Mouse (Mus musculus): ENCODE data around the gene Lpar2.

Gene Lpar2

GRCm38 (mm10) chr8:69808094-69808863 is 13.9 kb upstream of the Lpar2 start, which contains the start of gene Gmip:
Gene Gmip, plus strand, starts transcription at chr8:69808679.
- DNase-seq, result peak; percentile 84 to 93

GRCm38 (mm10) chr8:69808864-69809403 is 13.3 kb upstream of the Lpar2 start:
- peak in 1 of 2 experiments; percentile 41 for DNase-seq

DNA sequence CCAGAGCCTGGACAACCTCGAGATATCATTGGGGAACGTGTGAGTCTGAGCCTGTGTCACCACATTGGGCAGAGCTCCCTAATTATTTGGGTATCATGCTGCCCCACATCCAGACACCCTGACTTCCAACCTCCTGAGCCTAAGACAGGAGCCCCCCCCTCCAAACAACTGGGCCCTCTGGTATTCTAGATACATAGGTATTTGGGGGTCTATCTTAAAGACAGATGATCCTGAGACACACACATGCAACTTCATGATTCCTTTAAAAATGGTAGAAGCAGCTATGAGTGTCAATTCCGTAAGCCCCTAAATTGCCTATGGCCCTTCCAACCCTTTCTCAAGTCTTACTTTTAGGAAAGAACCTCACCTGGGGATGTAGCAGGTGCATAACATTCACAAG is 12.4 kb upstream of the Lpar2 start:
- DNase-seq, result no peak

GRCm38 (mm10) chr8:69814881-69815280 is 7.3 kb upstream of the Lpar2 start:
- no peak for DNase-seq

DNA sequence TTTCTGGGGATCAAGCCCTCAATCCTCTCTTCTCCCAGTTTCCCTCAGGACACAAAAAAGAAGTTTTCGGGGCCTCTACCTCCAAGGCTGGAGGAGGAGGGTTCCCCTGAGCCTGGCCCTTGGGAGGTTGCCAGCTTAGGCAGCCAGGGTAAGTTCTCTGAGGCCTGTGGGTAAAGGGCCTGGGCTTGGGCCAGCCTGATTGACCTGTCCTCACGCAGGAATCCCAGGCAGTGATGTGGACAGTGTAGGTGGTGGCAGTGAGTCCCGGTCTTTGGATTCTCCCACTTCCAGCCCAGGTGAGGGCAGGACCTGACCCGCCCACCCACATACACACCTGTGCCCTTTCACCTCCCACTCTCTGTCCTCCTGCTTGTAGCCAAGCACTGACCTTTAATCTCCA is 6.8 kb upstream of the Lpar2 start:
- peak; percentile 66 to 74 for DNase-seq

- DNase-seq, result peak; percentile 79 to 87
Observed at GRCm38 (mm10) chr8:69820466-69820865, 1.8 kb upstream of the Lpar2 start.

- peak; percentile 67 to 75 for DNase-seq
Observed at GRCm38 (mm10) chr8:69821971-69822385, 251 bp upstream of the Lpar2 start.

DNA sequence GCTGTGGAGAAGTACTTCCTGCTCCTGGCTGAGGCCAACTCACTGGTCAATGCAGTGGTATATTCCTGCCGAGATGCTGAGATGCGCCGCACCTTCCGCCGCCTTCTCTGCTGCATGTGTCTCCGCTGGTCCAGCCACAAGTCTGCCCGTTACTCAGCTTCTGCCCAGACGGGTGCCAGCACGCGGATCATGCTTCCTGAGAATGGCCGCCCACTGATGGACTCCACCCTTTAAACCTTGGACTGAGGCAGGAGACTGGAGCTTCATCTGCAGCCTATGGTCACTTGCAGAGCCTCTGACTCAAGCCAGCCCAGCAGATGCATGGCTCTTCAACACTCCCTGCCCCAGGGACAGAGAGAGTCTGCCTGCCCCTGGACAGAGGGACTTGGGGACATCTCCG is 4.1 kb downstream of the Lpar2 start:
- peak; percentile 57 to 68 for DNase-seq

- peak; percentile 84 for DNase-seq
Observed at GRCm38 (mm10) chr8:69832298-69832853, 10.1 kb downstream of the Lpar2 start, which contains the start of gene Pbx4. Gene Pbx4, plus strand, starts transcription at chr8:69832491.

DNA sequence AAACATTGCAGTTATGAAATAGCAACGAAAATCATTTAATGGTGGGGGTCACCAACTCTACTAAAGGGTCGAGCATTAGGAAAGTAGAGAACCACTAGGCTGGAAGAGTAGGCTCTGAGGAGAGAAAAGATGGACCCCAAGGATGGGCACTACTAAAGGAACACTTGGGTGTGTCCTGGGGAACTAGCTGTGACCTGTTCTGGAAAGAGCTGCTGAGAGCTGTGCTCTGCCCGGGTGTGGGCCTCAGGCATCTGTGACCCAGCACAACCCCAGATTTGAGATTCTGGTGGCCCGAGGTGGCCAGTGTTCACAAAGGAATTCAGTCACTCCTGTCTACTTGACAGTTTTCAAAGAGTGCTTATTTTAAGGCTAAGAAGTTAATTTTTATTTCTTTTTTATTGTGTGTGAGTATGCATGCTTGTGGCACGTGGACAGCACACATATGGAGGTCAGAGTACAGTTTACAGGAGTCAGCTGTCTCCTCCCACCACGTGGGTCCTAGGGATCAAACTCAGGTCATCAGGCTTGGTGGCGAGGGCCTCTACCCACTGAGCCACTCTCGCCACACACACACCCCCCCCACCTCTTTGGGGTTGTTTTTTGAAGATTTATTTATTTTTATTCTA is 14.9 kb downstream of the Lpar2 start:
- DNase-seq, result peak; percentile 68 to 70

DNA sequence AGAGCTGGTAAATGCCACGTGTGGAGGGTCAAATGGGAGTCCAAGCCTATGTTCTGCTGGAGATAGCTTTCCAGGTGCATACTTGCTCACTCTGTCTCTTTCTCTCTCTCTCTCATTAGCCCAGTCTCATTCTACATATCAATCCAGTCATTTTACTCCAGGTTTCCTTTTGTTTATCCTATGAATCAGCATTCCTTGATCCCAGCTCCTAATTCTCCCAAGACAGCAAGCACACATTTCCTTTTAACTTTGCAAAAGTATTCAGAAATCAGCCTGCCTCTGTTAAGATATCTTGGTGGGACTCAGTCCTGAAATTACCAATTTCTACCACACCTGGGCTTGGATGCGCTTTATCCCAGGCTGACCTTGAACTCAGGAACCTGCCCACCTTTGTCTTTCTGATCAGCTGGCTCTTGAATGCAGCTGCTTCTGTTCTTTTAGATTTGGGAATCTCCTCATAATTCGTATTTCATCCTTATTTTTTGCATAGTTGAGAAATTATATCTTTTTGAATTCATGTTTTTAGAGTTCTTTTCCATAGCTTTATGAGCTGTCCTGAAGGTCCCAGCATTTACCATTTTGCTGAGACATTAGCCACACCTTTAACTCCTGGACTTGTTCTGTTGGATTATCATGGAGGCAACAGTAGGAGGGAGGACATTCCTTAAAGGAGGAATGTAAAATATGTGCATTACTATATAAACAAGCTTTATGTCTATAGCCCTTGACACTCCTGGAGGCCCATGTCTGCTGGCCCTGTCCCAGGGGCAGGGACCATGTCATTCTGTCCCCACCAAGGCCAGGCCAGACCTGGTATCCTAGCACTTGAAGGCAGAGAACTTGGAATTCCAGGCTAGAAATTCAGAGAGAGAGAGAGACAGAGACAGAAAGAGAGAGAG is 25.2 kb downstream of the Lpar2 start:
- DNase-seq, result no peak

- DNase-seq, result no peak
Observed at GRCm38 (mm10) chr8:69848951-69849350, 26.7 kb downstream of the Lpar2 start.

GRCm38 (mm10) chr8:69849899-69850298 is 27.7 kb downstream of the Lpar2 start:
- DNase-seq, result peak in 1 of 2 experiments; percentile 33

DNA sequence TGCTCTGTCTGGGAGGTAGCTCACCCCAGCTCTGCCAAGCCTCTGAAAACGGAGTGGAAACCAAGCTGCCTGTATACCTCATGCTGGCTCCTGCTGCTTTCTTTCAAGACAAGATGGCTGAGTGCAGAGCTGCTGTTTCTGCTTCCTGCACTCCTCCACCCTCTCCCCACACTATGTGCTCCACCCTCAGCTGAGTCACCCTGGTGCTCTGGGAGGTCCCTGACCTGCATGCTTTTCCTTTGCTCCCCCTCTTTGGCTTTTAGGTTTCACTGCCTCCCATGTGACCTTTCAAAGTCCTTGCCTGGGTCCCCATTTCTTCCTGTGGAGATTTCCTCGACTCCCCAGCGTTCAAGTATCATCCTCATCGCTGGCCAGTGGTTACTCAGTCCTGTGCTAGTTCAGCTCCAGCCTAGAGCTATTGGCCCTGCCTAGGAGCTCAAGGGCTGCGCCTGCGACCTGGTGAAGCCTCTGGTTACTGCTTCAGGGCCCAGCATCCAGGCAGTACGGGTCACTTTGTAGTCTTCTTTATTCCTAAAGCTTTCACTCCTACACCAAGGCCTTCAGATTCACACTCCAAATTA is 28.8 kb downstream of the Lpar2 start:
- no peak for DNase-seq

DNA sequence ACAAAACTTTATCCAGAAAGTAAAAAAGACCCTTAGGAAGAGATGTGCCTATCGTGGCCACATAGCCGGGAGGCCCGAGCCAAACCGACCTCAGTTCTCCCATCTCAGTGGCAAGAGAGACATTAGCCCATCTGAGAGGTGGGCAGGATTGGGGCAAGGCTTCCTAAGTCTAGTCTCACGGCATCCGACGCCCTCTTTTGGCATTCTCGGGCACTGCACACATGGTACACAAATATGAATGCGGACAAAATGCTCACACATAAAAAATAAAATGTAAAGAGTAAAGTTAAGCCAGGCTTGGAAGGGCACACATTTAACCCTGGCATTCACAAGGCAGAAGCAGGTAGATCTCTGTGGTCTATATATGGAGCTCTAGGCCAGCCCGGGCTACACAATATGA is 31.6 kb downstream of the Lpar2 start:
- DNase-seq, result peak in 1 of 2 experiments; percentile 20

DNA sequence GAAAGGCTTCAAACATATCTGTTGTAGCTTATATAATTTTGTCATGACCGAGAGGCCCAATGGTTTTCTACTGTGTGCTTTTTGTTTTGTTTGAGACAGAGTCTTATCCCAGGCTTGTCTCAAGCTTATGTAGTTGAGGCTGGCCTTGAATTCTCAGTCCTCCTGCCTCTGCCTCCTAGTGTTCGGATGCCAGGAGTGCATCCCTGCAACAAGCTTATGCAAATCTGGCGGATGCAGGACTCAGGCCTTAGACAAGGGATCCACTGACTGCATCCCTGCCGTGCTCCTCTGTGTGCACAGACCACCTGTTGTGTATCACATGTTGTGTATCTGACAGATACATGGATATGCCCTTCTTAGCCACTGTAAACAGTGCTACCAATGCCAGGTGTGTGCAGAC is 38.6 kb downstream of the Lpar2 start:
- DNase-seq, result peak in 1 of 2 experiments; percentile 28

DNA sequence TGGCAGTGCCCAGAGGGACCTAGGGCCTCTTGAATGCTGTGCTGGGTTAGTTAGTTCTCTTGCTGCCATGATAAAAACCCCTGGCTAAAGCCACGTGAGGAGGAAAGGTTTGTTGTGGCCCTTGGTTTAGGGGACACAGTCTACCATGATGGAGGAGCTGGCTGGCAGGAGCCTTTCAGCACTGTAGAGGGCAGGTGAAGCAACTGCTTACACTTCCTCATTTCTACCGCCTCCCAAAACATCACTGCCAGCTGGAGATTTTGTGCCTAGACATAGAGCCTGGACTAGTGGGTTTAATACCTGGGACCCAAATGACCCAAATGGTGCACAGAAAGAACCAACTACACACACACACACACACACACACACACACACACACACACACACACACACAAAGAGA is 39.0 kb downstream of the Lpar2 start:
- no peak for DNase-seq

- DNase-seq, result no peak
Observed at GRCm38 (mm10) chr8:69863387-69864020, 41.3 kb downstream of the Lpar2 start.

DNA sequence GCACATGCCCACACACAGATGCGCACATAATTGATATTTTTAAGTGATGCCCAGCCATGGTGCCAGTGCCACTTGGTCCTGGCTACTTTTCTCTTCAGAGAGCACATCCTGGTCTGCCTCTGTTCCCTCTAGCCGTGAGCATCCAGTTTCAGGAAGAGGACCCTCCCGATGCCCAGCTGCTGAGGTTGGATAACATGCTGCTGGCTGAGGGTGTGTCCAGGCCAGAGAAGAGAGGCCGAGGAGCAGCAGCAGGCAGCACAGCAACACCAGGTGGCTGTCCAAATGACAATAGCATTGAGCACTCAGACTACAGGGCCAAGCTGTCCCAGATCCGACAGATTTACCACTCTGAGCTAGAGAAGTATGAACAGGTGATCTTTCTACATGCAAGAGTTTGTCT is 42.0 kb downstream of the Lpar2 start:
- no peak for DNase-seq

GRCm38 (mm10) chr8:69867696-69868326 is 45.6 kb downstream of the Lpar2 start:
- peak; percentile 43 to 48 for DNase-seq
